Mouse (Mus musculus) CD4-positive naive resting alpha-beta T cell, adult 57 days (primary cell): ENCODE results near the gene Doc2b. TPM values are rescaled to one million over a fixed set of nuclear protein-coding genes. Genes with fewer than 3 reads are reported as not detected.

Experiments
- total RNA-seq: library from RNA; stranded (reverse); gene quantifications from one replicate; pipeline ENCODE4 v1.2.4, GENCODE M21; 2023

Gene Doc2b
- not detected for total RNA-seq

GRCm38 (mm10) chr11:75796029-75796445 is at the start of gene Doc2b:
Gene Doc2b, minus strand, starts transcription at chr11:75796049.

GRCm38 (mm10) chr11:75732434-75733226 is 63.2 kb downstream of the Doc2b start, which contains the start of gene Ywhae:
Gene Ywhae, plus strand, starts transcription at chr11:75732869.

Other genes with a start within 250 kb of the Doc2b start
- gene Pitpna, start 208.0 kb downstream of the Doc2b start, total RNA-seq, result 205 TPM
- gene Inpp5k, start 165.1 kb downstream of the Doc2b start, total RNA-seq, result 105 TPM
- 16.5 TPM for gene Myo1c, start 145.5 kb downstream of the Doc2b start, total RNA-seq
- 53.1 TPM for gene Crk, start 116.8 kb downstream of the Doc2b start, total RNA-seq
- 167 TPM for gene Ywhae, start 63.2 kb downstream of the Doc2b start, total RNA-seq
- gene Rph3al, start 142.4 kb upstream of the Doc2b start, total RNA-seq, result 18.9 TPM
- gene 1700016K19Rik, start 203.9 kb upstream of the Doc2b start, total RNA-seq, result 1.1 TPM
- gene Rflnb, start 231.7 kb upstream of the Doc2b start, total RNA-seq, result 76.1 TPM